Mouse (Mus musculus): ENCODE data around the gene Tmem150b. TPM values are rescaled to one million over a fixed set of nuclear protein-coding genes. Genes with fewer than 3 reads are reported as not detected.

Gene Tmem150b
- total RNA-seq, 2 experiments from 2014 or later = 12.1 to 24.4 TPM

DNA sequence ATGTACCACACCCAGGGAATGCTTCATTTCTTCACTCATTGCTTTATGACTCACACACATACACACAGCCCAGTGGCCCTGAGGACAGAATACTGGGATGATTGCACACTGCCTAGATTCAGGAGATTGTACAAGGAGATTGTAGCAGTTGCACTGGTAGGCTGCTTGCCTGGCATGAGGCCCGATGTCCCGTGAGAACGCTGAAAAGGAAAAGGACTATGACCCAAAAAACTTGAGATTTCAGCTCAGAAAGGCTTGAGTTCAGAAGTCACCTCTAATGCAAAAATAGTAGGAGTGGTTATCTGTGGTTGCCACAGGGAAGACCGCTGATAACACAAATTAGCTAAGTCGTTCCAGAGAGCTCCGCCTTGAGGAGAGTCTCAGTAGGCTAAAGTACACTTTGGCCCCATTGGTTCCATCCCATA, 7.9 kb upstream of the Tmem150b start:
- peak; percentile 92 for ATAC-seq (replicated peaks; ENCODE audit: poor library complexity)

DNA sequence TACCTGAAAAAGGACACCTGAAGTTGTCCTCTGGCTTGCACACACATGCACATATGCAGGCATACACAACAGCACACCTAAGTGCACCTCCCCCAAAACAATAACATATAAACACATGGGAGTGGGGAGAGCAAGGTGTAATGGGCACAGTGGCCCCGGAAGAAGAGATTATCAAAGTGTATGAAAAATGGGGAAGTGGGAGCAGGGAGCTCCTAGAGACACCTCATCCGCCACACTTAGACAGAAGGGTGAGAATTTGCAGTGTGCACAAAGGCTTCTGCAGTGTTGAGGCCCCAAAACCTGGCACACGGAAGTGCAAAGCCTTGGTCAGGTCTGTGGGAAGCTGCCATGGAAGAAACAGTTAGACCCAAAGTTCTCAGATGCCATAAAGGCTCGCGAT, 6.0 kb upstream of the Tmem150b start:
- peak; percentile 47; the same call in 1 of the 2 replicates for ATAC-seq (replicated peaks; ENCODE audit: poor library complexity)

DNA sequence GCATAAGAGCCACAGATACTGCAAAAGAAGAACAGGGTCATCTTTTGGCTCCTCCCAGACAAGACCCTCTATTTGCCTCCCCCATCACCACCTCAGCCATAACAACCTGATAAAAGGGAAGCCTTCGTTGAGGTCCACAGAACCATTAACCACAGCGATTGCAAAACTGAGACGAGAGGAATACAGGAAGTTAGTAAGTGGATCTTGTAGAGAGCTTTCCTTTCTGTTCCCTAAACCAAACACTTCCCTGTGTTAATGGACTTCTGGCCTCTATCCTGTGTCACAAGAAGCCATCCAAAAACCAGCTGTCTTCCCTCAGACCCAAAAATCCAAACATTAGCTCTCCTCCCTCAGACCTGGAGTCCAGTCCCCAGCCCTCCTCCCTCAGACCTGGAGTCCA, 690 bp downstream of the Tmem150b start:
- peak; percentile 85 for ATAC-seq (replicated peaks; ENCODE audit: poor library complexity)

DNA sequence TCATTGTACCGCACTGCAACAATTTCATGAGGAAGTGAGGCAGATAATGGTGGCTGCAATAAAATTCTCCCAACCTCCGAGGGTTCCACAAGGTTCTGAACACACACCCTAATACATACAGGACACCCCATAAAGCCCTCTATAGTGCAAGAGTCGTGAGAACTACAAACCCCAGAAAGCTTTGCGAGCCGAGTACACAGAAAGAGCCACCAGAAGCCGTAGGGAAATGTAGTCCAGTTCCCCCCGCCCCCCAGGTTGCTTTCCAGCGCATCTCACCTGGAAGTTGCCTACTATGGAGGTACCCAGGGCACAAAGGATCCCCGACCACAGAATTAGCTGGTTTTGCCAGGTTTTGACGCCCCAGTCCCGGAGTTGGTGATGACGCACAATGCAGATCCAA, 1.5 kb downstream of the Tmem150b start:
- peak; percentile 49 for ATAC-seq (replicated peaks; ENCODE audit: poor library complexity)

DNA sequence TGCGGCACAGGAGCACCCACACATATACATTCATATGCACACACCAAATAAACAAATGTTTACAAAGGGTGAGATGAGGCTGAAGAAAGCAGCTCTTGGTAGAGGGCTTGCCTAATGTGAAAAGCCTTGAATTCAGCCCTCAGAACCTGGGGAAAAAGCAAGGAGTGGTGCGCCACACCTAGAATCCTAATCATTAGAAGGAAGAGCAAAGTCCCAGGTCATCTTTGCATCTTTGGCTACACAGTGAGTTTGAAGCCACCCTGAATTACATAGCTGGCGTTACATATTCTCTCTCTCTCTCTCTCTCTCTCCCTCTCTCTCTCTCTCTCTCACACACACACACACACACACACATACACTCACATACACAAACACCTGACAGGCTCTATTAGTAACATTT, 5.8 kb downstream of the Tmem150b start:
- no peak for ATAC-seq (replicated peaks; ENCODE audit: poor library complexity)

DNA sequence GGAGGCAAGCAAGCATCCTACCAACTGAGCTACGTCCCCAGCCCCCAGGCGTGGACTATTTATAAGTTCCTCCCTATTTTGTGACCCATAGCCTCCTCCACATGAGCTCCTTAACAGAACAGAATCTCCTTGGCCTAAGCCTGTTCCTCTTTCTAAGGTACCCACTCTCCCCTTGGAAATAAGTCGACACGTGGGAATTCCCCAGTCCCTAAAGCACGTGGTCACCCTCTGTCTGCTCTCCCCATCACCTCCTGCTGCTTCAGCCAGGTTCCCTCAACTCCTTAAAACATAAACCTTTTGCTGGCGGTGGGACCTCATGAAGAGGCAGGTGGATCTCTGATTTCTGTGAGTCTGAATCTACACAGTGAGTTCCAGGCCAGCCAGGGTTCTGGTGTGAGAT, 8.1 kb downstream of the Tmem150b start:
- ATAC-seq (replicated peaks; ENCODE audit: poor library complexity) = no peak

DNA sequence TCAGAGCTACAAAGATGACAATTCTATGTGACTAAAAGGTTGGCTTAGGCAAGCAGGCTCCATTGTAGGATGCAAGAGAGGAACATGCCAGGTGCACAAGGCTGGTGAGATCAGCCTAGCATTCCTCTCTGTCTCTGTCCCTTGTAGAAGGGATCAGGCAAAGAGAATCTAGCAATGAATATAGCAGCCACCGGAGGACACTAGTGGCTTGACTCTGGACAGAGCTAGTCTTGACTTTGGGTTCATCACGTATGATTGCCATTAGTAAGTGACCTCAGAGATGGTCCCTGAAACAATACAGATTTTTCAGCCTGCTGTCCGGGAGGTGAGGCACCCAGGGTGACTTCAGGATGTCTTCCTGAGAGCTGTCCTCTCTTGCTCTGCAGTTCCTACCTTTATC, 12.5 kb downstream of the Tmem150b start:
- no peak; the same call in 1 of the 2 replicates for ATAC-seq (replicated peaks; ENCODE audit: poor library complexity)

DNA sequence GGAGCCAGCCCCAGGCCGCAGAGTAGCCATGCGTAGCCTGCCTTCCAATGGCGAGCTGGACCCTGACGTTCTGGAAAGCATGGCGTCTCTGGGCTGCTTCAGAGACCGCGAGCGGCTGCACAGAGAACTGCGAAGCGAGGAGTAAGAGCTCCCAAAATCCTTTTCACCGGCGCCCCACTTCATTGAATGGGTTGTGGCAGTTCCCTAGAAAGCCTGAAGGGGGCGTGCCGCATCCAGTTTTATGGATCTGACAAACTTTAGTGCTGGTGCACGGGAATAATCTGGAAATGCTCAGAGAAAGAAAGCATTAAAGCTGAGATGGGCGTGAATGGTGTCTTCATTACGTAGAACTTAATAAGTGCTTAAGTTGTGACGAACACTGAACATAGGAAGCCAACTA, 20.0 kb downstream of the Tmem150b start:
- ATAC-seq (replicated peaks; ENCODE audit: poor library complexity) = peak; percentile 84

DNA sequence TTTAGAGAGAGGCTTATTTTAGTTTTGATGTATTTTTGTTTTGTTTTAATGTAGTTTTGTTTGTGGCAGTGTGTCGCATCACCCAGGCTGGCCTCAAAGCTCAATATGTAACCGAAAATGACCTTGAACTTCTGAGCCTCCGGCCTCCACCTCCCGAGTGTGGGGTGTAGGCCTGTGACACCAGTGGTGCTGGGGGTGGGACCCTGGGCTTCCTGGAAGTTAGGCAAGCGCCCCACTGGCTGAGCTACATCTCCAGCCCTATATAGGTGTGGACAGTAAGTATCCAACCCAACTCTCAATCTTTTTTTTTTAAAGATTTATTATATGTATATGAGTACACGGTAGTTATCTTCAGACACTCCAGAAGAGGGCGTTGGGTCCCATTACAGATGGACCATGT, 21.9 kb downstream of the Tmem150b start:
- ATAC-seq (replicated peaks; ENCODE audit: poor library complexity) = no peak

DNA sequence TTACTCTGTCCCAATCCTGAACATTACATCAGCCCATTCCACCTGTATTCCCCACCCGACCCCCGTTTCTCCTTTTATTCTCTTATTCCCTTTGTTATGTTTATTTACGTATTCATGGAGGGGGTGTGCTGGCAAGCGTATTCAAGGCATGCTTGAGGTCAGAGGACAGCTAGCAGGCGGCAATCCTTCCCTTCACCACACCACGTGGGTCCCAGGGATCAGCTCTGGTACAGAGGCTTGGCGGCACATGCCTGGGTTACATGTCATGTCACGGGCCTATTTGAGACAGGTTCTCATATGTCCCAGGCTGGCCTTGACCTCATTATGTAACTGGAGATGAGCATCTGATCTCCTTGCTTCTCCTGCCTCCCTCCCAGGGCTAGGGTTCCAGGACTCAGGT, 22.7 kb downstream of the Tmem150b start:
- ATAC-seq (replicated peaks; ENCODE audit: poor library complexity) = no peak

DNA sequence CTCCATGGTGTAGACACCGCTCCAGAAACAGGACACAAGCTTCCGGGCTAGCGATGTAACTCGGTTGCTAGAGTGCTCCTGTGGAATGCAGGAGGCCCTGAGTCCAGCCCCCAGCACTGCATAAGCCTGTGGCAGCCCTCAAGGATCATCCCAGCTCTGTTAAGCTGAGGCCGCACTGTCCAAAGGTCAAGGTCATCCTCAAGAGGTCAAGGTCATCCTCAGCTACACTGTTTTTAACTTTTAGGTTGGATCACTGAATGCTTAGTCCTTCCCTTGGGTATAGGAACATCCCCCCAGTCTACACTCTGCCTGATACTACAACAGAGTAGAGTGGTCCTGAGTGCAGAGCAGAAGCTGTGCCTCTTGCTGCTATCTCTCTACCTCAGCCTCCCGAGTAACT, 32.0 kb downstream of the Tmem150b start:
- no peak for ATAC-seq (replicated peaks; ENCODE audit: poor library complexity)

DNA sequence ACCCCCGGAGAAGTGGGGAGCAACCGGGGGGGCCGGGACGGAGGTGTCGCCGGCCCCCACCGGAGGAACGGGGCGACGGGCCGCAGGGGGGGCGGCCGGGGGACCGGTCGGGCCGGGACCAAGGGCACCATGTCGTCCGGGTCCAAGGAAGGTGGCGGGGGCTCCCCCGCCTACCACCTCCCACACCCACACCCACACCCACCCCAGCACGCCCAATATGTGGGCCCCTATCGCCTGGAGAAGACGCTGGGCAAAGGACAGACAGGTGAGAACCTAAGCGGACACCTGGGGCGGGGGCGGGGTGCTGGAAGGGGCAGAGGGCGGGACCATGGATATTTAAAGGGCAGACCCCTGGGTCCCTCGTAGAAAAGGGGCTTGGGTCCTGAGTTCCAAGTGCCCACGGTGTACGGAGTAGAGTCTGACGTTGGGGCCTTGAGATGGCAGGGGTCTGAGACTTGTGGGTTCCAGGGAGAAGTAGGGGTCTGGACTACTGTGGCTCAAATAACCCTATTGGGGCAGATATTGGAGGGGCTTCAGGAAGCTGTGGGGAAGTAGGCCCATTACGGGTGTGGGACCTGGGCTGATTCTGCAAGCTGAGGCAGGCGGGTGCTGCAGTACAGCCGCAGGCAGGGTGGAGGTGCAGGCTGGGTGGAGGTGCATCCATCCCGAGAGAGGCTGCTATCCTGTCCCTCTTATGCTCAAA, 33.9 kb downstream of the Tmem150b start:
- ATAC-seq (replicated peaks; ENCODE audit: poor library complexity) = no peak

DNA sequence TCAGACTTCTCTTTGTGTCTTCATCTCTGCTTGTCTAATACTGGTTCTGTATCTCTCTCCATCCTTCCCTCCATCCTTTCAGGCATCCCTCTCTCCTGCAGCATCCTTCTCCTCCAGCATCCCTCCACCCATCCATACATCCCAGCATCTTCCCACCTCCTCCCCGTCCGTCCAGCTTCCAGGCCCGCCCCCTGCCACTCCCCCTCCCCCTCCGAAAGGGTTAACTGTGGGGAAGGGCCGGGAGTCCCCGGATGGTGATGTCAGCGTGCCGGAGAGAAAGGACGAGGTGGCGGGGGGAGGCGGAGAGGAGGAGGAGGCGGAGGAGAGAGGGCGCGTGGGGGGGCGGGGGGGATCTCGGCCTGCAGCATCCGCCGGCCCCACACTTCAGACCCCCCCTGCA, 34.7 kb downstream of the Tmem150b start, which contains the start of gene Brsk1:
Gene Brsk1 (plus strand): TSS at position 218 of the 400 bp plus-strand sequence.
- 0 out of 2 replicates have a peak, but pooled peaks have one; percentile 14 for ATAC-seq (replicated peaks; ENCODE audit: poor library complexity)

DNA sequence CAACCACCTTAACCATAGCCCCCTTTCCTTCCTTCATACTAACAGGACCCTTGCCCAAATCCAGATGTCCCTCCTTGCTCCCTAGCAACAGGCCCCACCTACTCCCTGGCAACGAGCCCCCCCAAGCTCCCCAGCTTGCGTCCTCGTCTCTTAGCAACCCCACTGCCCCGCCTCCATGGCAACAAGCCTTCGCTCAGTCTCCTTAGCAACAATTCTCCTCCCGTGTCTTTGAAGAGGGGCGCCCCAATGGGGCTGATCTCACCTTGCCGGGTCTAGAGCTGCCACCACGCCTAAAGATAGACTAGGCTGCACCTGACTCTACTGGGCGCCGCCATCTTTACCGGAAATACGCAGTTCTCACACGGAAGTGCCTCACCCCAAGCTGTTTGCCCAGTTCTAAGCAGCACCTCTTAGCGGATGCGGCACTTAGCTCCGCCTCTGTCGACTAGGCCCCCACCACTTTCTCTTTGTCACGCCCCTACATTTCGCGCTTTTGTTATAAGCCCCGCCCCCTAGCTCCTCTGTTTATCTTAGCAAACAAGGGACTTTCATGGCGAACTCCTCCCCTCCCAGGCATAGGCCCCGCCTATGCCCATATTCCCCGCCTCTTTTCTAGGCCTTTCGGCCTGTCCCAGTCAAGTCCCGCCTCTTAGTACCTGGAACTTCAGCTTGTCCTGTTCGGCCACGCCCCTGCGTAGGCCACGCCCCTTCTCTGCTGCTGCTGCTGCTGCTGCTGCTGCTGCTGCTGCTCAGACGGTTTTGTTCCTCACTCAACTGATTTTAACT, 40.2 kb downstream of the Tmem150b start, which contains the start of gene Hspbp1:
Gene Hspbp1 (minus strand): TSS at position 437 of the 786 bp plus-strand sequence.
- ATAC-seq (replicated peaks; ENCODE audit: poor library complexity) = peak; percentile 93

DNA sequence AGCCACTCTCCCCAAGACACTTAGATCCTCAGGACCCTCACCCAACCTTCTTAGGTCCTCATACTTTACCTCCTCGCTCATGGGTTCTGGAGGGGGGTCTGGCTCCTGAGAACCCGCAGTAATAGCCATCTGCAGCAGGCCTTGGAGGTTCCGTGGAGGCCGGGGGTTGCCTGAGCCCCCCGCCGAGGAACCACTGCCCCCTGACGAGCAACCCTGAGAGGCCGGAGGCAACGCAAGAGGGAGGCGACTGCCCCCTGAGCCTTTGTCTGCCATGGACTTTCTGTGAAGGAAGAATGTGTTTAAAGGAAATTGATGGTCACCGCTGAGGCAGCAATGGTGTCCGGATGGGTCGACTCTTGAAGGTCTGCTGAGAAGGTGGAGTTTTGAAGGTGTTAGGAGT, 40.8 kb downstream of the Tmem150b start:
- ATAC-seq (replicated peaks; ENCODE audit: poor library complexity) = no peak

DNA sequence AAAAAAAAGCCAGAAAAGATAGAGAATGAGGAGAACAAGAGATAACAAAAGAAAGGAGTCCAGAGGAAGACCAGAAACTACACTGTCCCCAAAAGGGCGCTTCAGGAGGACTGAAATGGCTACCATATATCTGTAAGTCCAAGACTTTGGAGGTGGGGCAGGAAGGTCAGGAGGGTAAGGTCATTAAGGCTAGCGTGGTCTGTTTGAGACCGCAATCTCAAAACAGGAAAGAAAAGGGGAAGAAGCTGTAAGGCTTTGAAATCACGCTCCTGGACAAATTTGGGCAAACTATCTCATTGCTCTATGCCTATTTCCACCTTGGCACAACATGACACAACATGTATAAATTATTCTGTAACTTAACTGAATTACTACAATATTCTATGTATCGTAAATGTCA, 41.7 kb downstream of the Tmem150b start:
- no peak for ATAC-seq (replicated peaks; ENCODE audit: poor library complexity)

DNA sequence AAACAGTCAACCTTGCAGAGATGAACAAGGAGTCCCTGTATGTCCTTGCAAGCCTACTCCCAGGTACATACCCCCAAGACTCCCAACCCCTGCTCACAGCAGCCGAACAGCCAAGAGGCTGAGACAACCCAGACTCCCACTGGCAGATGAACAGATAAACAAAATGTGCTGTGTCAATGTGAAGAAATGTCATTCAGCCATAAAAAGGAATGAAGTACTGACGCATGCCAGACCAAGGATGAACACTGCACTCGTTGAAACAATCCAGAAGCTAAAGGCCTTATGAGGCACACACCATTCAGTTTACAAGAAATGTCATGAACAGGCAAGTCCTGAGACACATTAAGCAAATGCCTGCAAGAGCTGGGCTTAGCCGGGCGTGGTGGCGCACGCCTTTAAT, 49.8 kb downstream of the Tmem150b start:
- ATAC-seq (replicated peaks; ENCODE audit: poor library complexity) = no peak

DNA sequence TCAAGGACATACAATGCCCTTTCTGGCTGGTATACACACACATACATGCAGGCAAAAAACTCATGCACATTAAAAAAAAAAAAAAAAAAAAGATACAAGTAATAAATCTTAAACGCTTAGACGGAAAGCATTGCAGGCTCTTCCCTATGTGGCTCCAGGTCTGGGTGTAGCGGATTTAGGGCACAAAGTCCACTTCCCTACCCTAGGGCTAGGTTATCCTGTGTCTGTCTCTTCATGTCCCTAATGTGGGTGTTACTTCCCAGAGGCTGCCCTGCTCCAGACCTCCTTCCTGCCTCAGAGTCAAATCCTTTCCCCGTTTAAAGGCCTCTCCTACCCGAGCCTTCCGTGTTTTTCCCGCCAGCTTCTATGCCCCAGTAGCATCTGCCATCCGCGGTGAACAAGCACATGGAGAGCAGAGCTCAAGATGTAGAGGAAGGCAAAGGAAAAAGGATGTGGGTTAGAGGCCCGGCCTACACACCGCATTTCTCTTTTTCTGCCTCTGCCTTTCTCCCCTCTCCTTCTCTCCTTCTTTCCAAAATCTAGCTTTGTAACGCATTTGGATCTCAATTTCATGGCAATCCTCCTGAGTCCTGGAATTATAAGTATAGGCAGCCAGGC, 50.8 kb downstream of the Tmem150b start:
- ATAC-seq (replicated peaks; ENCODE audit: poor library complexity) = peak; percentile 44

DNA sequence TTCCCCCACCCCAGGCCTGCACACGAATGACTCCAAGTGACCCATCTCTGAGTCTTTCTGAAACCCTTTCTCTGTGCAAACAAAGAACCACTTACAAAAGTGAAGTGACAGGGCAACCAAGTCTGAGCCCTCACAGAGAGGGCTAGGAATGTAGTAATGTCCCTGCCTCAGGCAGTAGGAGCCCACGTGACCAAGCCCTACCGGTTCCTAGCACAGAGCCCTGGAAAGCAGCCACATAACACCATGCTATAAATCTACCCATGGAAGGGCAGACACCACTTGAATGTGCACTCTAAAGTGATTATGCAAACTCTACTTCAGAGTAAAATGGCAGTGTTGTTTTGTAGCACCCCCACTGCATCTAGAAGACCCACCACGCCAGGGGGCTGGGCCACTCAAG, 53.1 kb downstream of the Tmem150b start:
- ATAC-seq (replicated peaks; ENCODE audit: poor library complexity) = 0 out of 2 replicates have a peak, but pooled peaks have one; percentile 9

DNA sequence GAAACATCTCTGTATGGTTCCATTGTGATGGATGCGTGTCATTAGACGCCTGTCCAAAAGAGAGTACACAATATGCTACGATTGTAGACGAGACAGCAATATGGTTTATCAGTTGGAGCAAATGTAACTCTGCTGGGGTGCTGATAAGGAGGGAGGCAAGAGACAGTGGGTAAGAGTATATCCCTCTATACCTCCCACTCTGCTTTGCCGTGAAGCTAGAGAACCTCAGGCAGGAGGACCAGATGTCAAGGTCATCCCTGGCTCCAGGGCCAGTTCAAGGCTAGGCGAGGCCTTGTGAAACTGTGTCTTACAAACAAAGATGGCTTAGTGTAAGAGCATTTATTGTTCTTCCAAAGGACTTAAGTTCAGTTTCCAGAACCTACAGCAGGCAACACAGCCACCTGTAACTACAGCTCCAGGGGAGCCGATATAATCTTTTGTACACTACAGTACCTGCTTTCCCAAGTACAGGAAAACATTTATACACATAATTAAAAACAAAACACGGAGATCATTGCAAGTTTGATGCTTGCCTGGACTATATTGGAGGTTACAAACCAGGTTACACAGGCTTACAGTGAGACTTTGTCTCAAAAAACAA, 54.3 kb downstream of the Tmem150b start:
- ATAC-seq (replicated peaks; ENCODE audit: poor library complexity) = peak; percentile 95

DNA sequence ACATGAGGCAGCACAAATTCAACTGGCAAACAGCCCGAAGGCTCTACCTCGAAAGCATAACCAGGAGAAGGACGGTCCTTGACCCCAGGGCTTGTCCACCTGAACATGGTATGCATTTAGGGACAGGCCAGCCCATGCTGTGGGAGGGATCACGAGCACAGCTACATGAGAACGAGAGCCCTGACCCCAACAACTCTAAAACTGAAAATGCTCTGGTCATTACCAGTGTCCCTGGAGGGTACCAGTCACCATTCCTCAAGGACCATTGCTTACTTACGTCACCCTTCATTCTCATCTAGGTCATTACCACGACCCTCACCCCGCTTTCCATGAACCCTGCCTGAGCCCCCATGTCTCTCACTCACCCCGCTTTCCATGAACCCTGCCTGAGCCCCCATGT, 55.9 kb downstream of the Tmem150b start:
- no peak for ATAC-seq (replicated peaks; ENCODE audit: poor library complexity)

Data from megakaryocyte progenitor cell, adult 5-6 weeks (primary cell).